Mouse (Mus musculus) lung, adult 2 months (tissue): ENCODE measurements at regions not wholly inside any gene's neighbourhood (a gene's known extent, or its start where the extent isn't known, plus 50 kb on each side); places are given as distances from the start of the nearest gene placed in this dataset.
"Not testable (repeated sequence)": the region's sequence is repeated elsewhere in the genome, so short reads cannot be mapped to it uniquely, and the experiment has no call there.

Experiments used
- CTCF ChIP-seq: fragments of 200-500 bp; IDR thresholded peaks from 2 replicates; pipeline ENCODE4 v1.5.1; 2011; ENCODE audit warnings: mild to moderate bottlenecking, low read length, control low read depth; ENCODE audit not compliant: insufficient read depth
- POLR2A ChIP-seq: fragments of 200-500 bp; IDR thresholded peaks from 2 replicates; pipeline ENCODE4 v1.6.1; 2011; ENCODE audit warnings: low read depth, mild to moderate bottlenecking, control low read depth, low read length, borderline replicate concordance; ENCODE audit errors: extremely low read depth

- TF ChIP-seq CTCF, POLR2A: not testable (repeated sequence)
These were observed 235.4 kb upstream of the Cts3 start for GRCm38 (mm10) chr13:61805300-61805699.
